Mouse (Mus musculus) bone marrow, adult 2 months (tissue): ENCODE results near the gene Smco4.

Experiments
- CTCF ChIP-seq: fragments of 200-500 bp; IDR thresholded peaks from 2 replicates; pipeline ENCODE4 v1.5.1; 2011; ENCODE audit warnings: low read length, control low read depth; ENCODE audit not compliant: control insufficient read depth, insufficient read depth
- POLR2A ChIP-seq: fragments of 200-500 bp; IDR thresholded peaks from 2 replicates; pipeline ENCODE4 v1.6.1; 2011; ENCODE audit warnings: low read depth, mild to moderate bottlenecking, control low read depth, low read length, borderline replicate concordance; ENCODE audit not compliant: control insufficient read depth

DNA sequence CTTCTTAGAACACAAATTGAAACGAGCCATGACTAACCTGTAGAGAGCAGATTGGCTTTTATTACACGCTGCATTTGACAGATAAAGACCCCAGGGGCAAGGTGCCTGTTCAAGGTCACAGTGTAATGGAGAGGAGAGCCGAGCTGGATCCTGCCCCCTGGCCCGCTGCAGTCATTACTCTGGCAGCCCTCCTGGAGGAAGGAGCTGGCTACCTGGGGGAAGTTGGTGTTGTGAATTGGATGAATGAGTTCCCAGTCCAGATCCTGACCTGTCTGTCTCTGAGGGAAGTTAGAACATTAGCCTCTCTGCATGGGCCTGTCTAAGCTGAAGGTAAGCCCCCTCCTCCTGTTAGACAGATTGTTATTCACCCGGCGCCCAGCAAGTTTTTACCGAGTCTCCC is 9.2 kb downstream of the Smco4 start:
- TF ChIP-seq POLR2A (no peak), CTCF (no peak)
